Mouse (Mus musculus) neural tube, embryonic 12.5 days (tissue): ENCODE data around the gene Olfr734. TPM values are rescaled to one million over a fixed set of nuclear protein-coding genes. Genes with fewer than 3 reads are reported as not detected.

Experiments used
- ATAC-seq: fragments of 200-750 bp; cut with Nextera tagmentation; 2 replicates; pipeline ENCODE4 v1.8.0; 2017; ENCODE audit warnings: low read depth, mild to moderate bottlenecking, moderate TSS enrichment, moderate library complexity; ENCODE audit not compliant: low FRiP score
- H3K27ac ChIP-seq: fragments of 300-500 bp; sonication (generic); 2 replicates; pipeline ENCODE4 v1.5.1; 2016
- H3K27me3 ChIP-seq: fragments of 300-500 bp; sonication (generic); replicated peaks from 2 replicates; pipeline ENCODE4 v1.6.1; 2016; ENCODE audit warnings: mild to moderate bottlenecking
- H3K36me3 ChIP-seq: fragments of 300-500 bp; sonication (generic); 2 replicates; pipeline ENCODE4 v1.6.1; 2016; ENCODE audit warnings: mild to moderate bottlenecking
- H3K4me1 ChIP-seq: fragments of 300-500 bp; sonication (generic); 2 replicates; pipeline ENCODE4 v1.6.1; 2016
- H3K4me2 ChIP-seq: fragments of 300-500 bp; sonication (generic); replicated peaks from 2 replicates; pipeline ENCODE4 v1.6.1; 2016; ENCODE audit warnings: mild to moderate bottlenecking
- H3K4me3 ChIP-seq: fragments of 300-500 bp; sonication (generic); 2 replicates; pipeline ENCODE4 v1.5.1; 2016
- H3K9ac ChIP-seq: fragments of 300-500 bp; sonication (generic); 2 replicates; pipeline ENCODE4 v1.6.1; 2016; ENCODE audit warnings: mild to moderate bottlenecking
- H3K9me3 ChIP-seq: fragments of 300-500 bp; sonication (generic); 2 replicates; pipeline ENCODE4 v1.6.1; 2016; ENCODE audit warnings: mild to moderate bottlenecking
- WGBS: fragments of 180-500 bp; shearing (Covaris S2); methylation state at CpG from one replicate; pipeline ENCODE4 v1.1.7; 2016; 5-methylcytosine and 5-hydroxymethylcytosine counted together
- polyA plus RNA-seq: library from polyadenylated mRNA; unstranded; fragments of >200 nt; fragmentation: Nextera tagmentation; extraction: Ambion mirVana; gene quantifications from 2 replicates; pipeline ENCODE4 v1.2.1, GENCODE M21; 2016

The Olfr734 gene
- not detected in 2 replicates for polyA plus RNA-seq

- H3K27ac ChIP-seq = no peak within 1 kb of the TSS
- ATAC-seq = no peak
- no peak within 1 kb of the TSS for H3K9ac ChIP-seq
- no peaks in the 10 kb centered on the region for H3K36me3 ChIP-seq
- WGBS = 85% methylated on average over 1 of the region's 1 CpGs
- H3K4me1 ChIP-seq = no peaks in the 10 kb centered on the region
- no peaks in the 10 kb centered on the region for H3K27me3 ChIP-seq
- no peaks in the 10 kb centered on the region for H3K9me3 ChIP-seq
- H3K4me3 ChIP-seq = no peak within 1 kb of the TSS
- no peak within 1 kb of the TSS for H3K4me2 ChIP-seq
Observed at GRCm38 (mm10) chr14:50326661-50327060, at the start of gene Olfr734. Gene Olfr734 (minus strand): TSS chr14:50326761.

GRCm38 (mm10) chr14:50363561-50363960 lies 37.0 kb upstream of the Olfr734 start:
- no peak overlapping the region for H3K4me3 ChIP-seq
- no peaks in the 10 kb centered on the region for H3K9me3 ChIP-seq
- no peak for ATAC-seq
- no peaks in the 10 kb centered on the region for H3K4me1 ChIP-seq
- no peak overlapping the region for H3K9ac ChIP-seq
- no peaks in the 10 kb centered on the region for H3K36me3 ChIP-seq
- H3K27ac ChIP-seq = no peak overlapping the region
- no peak overlapping the region for H3K4me2 ChIP-seq
- WGBS = 82% methylated on average over 2 of the region's 2 CpGs
- no peaks in the 10 kb centered on the region for H3K27me3 ChIP-seq

GRCm38 (mm10) chr14:50360480-50360879 lies 33.9 kb upstream of the Olfr734 start:
- no peaks in the 10 kb centered on the region for H3K4me1 ChIP-seq
- no peaks in the 10 kb centered on the region for H3K27me3 ChIP-seq
- no peaks in the 10 kb centered on the region for H3K9me3 ChIP-seq
- no peaks in the 10 kb centered on the region for H3K36me3 ChIP-seq
- 92% methylated on average over 3 of the region's 3 CpGs for WGBS
- no peak for ATAC-seq
- H3K4me3 ChIP-seq = no peak overlapping the region
- no peak overlapping the region for H3K27ac ChIP-seq
- H3K9ac ChIP-seq = no peak overlapping the region
- no peak overlapping the region for H3K4me2 ChIP-seq

DNA sequence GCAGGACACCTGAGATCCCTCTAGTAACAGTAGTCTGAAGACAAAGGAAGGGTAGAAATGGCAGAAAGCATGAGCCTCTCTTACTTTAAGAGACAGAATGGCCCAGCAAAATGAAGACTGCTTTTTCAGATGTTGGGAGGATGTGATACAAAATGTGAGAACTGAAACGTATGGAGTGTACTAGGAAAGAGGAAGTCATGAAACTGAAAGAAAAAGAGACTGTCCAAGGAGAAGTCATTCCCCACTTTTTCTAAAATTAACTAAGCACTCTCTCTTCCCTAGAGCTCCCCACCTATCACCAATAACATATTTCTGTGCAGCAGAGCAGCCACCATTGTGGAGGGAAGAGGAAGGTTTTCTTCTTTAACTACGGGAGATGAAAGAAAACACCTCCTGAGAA lies 31.0 kb upstream of the Olfr734 start, which contains the start of gene Tlr11:
Gene Tlr11 (plus strand): TSS at position 322 of the 400 bp plus-strand sequence.
- 90% methylated on average over 2 of the region's 2 CpGs for WGBS
- Histone ChIP-seq H3K4me3 (no peak within 1 kb of the TSS), H3K4me1 (no peaks in the 10 kb centered on the region), H3K9ac (no peak within 1 kb of the TSS), H3K9me3 (no peaks in the 10 kb centered on the region), H3K27ac (no peak within 1 kb of the TSS), H3K36me3 (no peaks in the 10 kb centered on the region), H3K4me2 (no peak within 1 kb of the TSS), H3K27me3 (no peaks in the 10 kb centered on the region)
- ATAC-seq = no peak

DNA sequence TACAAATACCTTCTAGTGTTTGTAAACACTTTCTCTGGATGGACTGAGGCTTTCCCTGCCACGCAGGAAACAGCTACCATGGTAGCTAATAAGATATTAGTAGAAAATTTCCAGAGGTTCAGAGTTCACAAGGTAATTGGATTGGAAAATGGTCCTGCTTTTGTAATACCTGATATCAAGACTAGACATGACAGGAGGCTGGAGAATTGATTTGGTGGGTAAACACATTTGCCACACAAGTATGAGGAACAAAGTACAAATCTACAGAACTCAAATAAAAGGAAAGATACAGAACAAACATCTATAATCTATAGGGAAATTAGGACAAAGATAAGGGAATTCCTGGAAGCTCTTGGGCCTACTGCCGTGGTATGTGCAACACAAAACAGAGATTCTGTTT lies 30.2 kb upstream of the Olfr734 start:
- no peak overlapping the region for H3K9ac ChIP-seq
- no peaks in the 10 kb centered on the region for H3K9me3 ChIP-seq
- no peaks in the 10 kb centered on the region for H3K4me1 ChIP-seq
- H3K27me3 ChIP-seq = no peaks in the 10 kb centered on the region
- no peak overlapping the region for H3K4me3 ChIP-seq
- no peak for ATAC-seq
- H3K36me3 ChIP-seq = no peaks in the 10 kb centered on the region
- no peak overlapping the region for H3K27ac ChIP-seq
- no peak overlapping the region for H3K4me2 ChIP-seq
- 86% methylated on average over 2 of the region's 2 CpGs for WGBS

DNA sequence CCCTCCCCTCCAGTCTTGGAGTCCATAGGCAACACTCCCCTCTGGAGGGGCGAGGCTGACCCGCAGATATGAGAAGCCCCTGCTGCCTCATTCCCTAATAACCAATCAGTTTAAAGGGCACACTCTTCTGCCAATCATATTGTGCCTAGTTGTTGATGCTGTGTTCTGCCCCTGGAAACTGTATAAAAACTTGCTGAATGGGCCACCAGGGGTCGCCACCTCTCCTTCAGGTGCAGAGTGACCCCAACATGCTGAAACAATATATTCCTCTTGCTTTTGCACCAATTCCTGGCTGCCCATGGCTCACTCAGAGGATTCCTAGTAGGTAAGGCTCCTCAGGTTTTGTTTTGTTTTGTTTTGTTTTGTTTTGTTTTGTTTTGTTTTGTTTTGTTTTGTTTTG lies 25.9 kb upstream of the Olfr734 start:
- H3K9ac ChIP-seq = no peak overlapping the region
- no peaks in the 10 kb centered on the region for H3K4me1 ChIP-seq
- no peak overlapping the region for H3K4me2 ChIP-seq
- ATAC-seq = no peak
- no peaks in the 10 kb centered on the region for H3K9me3 ChIP-seq
- no peaks in the 10 kb centered on the region for H3K27me3 ChIP-seq
- H3K36me3 ChIP-seq = no peaks in the 10 kb centered on the region
- 50% methylated on average over 3 of the region's 3 CpGs for WGBS
- no peak overlapping the region for H3K4me3 ChIP-seq
- no peak overlapping the region for H3K27ac ChIP-seq

DNA sequence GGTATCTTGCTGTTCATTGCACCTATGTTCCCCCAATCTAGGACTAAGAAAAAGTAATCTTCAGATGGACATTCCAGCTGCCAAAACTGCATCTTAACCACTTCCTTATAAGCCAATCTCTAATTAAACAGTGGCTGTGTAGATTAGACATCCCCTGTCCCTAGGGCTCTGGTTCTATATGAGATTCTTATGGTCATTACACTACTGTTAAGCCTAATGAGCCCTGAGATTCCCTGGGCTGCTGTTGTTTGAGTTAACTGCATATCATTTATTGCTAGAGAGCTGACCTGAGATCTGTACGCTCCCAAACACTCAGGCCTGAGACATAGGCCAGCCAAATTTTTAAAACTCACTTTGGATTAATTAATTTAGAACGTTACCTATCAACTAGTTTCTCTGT lies 22.2 kb upstream of the Olfr734 start, which contains the start of gene Olfr735:
Gene Olfr735 (minus strand): TSS at position 77 of the 400 bp plus-strand sequence.
- Histone ChIP-seq H3K4me3 (no peak within 1 kb of the TSS), H3K27me3 (no peaks in the 10 kb centered on the region), H3K36me3 (no peaks in the 10 kb centered on the region), H3K9ac (no peak within 1 kb of the TSS), H3K27ac (no peak within 1 kb of the TSS), H3K4me1 (no peaks in the 10 kb centered on the region), H3K4me2 (no peak within 1 kb of the TSS), H3K9me3 (no peaks in the 10 kb centered on the region)
- 83% methylated on average over 2 of the region's 2 CpGs for WGBS
- no peak for ATAC-seq

DNA sequence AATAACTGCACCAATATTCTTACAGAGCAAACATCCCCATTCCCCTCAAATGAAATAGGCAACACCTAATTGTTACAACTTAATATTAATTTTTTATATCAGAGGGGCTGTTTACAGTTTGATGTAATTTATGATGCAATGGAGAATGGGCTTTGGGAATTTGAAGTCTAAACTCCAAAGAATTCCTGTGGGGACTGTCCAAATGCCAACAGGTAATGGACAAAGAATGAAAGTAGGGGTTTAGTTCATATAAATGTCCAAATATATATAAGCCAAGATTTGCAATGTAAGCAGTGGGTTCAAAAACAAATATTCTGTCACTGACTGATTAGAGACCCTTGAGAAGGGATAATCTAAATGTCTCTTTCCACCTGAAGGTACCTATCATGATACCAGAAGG lies 25.1 kb downstream of the Olfr734 start, which contains the start of gene Olfr733:
Gene Olfr733 (minus strand): TSS at position 101 of the 400 bp plus-strand sequence.
- no peak within 1 kb of the TSS for H3K27ac ChIP-seq
- H3K4me2 ChIP-seq = no peak within 1 kb of the TSS
- H3K9ac ChIP-seq = no peak within 1 kb of the TSS

GRCm38 (mm10) chr14:50284106-50284505 lies 42.5 kb downstream of the Olfr734 start, which contains the start of gene Olfr732:
Gene Olfr732 (minus strand): TSS chr14:50284206.
- H3K27ac ChIP-seq = no peak within 1 kb of the TSS
- whole genome bisulfite sequencing = 94% methylated on average over 1 of the region's 1 CpGs
- no peaks in the 10 kb centered on the region for H3K36me3 ChIP-seq
- H3K27me3 ChIP-seq = no peaks in the 10 kb centered on the region
- H3K4me1 ChIP-seq = no peaks in the 10 kb centered on the region
- no peak for ATAC-seq
- H3K9me3 ChIP-seq = no peaks in the 10 kb centered on the region
- no peak within 1 kb of the TSS for H3K4me2 ChIP-seq
- H3K9ac ChIP-seq = no peak within 1 kb of the TSS
- H3K4me3 ChIP-seq = no peak within 1 kb of the TSS

More for the DNA sequence above, 25.1 kb downstream of the Olfr734 start, which contains the start of gene Olfr733:
- Histone ChIP-seq H3K4me1 (no peaks in the 10 kb centered on the region), H3K36me3 (no peaks in the 10 kb centered on the region), H3K4me3 (no peak within 1 kb of the TSS), H3K27me3 (no peaks in the 10 kb centered on the region), H3K9me3 (no peaks in the 10 kb centered on the region)
- no peak for ATAC-seq

Other genes with a start within 250 kb of the Olfr734 start
- not detected in 2 replicates for gene Olfr726, start 235.8 kb downstream of the Olfr734 start, polyA plus RNA-seq
- gene Olfr727, start 203.6 kb downstream of the Olfr734 start, polyA plus RNA-seq = not detected in 2 replicates
- not detected in 2 replicates for gene Olfr728, start 184.1 kb downstream of the Olfr734 start, polyA plus RNA-seq
- not detected in 2 replicates for gene Olfr729, start 173.9 kb downstream of the Olfr734 start, polyA plus RNA-seq
- gene Olfr730, start 138.6 kb downstream of the Olfr734 start, polyA plus RNA-seq = not detected in 2 replicates
- not detected in 2 replicates for gene Olfr731, start 84.9 kb downstream of the Olfr734 start, polyA plus RNA-seq
- gene Olfr732, start 42.6 kb downstream of the Olfr734 start, polyA plus RNA-seq = not detected in 2 replicates
- not detected in 2 replicates for gene Olfr733, start 25.2 kb downstream of the Olfr734 start, polyA plus RNA-seq
- not detected in 2 replicates for gene Olfr735, start 22.1 kb upstream of the Olfr734 start, polyA plus RNA-seq
- gene Tlr11, start 31.2 kb upstream of the Olfr734 start, polyA plus RNA-seq = not detected in 2 replicates
- gene Olfr736, start 54.4 kb upstream of the Olfr734 start, polyA plus RNA-seq = not detected in 2 replicates
- not detected in 2 replicates for gene Olfr738, start 80.8 kb upstream of the Olfr734 start, polyA plus RNA-seq
- gene Olfr739, start 91.9 kb upstream of the Olfr734 start, polyA plus RNA-seq = not detected in 2 replicates
- gene Olfr740, start 118.8 kb upstream of the Olfr734 start, polyA plus RNA-seq = not detected in 2 replicates
- gene Olfr741, start 146.0 kb upstream of the Olfr734 start, polyA plus RNA-seq = not detected in 2 replicates
- gene Olfr742, start 176.8 kb upstream of the Olfr734 start, polyA plus RNA-seq = not detected in 2 replicates
- gene Olfr743, start 195.1 kb upstream of the Olfr734 start, polyA plus RNA-seq = not detected in 2 replicates